Comparison of ENCODE assay signal across 8 mouse cellular contexts in genomic region chr5:105792331-105792801, GRCm38 (mm10).
A peak's percentile ranks its signal among the peaks of the same experiment; 100 is the strongest.
DNase-seq lines count a peak whose midpoint lies in the region; ATAC-seq and TF ChIP-seq lines count a peak whose summit lies in the region.

No protein-coding gene starts in this region.

- intact Hi-C loops in heart, adult 2 months (cut with DNase I) = loop anchor here (5.0 kb wide), 1 partner anchor 60 kb away; no protein-coding TSS in a partner anchor

- H3K79me2 ChIP-seq in heart, adult 2 months (replicated peaks; ENCODE audit: control insufficient read depth, insufficient read depth, low read length) = no peaks in the 10 kb centered on the region

- DNase-seq in neural tube, embryonic 11.5 days (ENCODE audit: low spot score) = no peak
- DNase-seq in neural tube, embryonic 10.5 days (ENCODE audit: extremely low spot score, low spot score) = no peak
- DNase-seq in heart, adult 2 months = peak in 1 of 2 experiments; percentile 61
- peak; percentile 80 to 87 for DNase-seq in kidney, adult 8-10 months
- peak; percentile 44 for DNase-seq in lung, postnatal 14 days
- no peak for DNase-seq in adrenal gland, adult 18-20 months (ENCODE audit: low spot score in 2 of 2)
- DNase-seq in adrenal gland, postnatal 25 days = no peak
- no peak for DNase-seq in ovary, postnatal 10 days (ENCODE audit: low spot score)

- ATAC-seq in neural tube, embryonic 11.5 days (ENCODE audit: insufficient read depth, low FRiP score, low TSS enrichment) = no peak

- peak overlapping the region; percentile 18 for H3K9ac ChIP-seq in neural tube, embryonic 11.5 days (ENCODE audit: low read length)
- H3K9ac ChIP-seq in heart, adult 2 months (ENCODE audit: low read depth, low read length) = peak overlapping the region; percentile 54

- H3K4me2 ChIP-seq in neural tube, embryonic 11.5 days (ENCODE audit: low read depth) = no peak overlapping the region

- no peak for TF ChIP-seq EP300 in heart, adult 2 months (IDR thresholded peaks at IDR 0.05; ENCODE audit: insufficient read depth, low read depth, low read length)

- H3K9me3 ChIP-seq in neural tube, embryonic 11.5 days (ENCODE audit: control insufficient read depth, low read length) = no peaks in the 10 kb centered on the region

- TF ChIP-seq CTCF in heart, adult 2 months (IDR thresholded peaks at IDR 0.05) = no peak

- peaks cover 4% of the 10 kb centered on the region; the same call in 1 of the 2 replicates for H3K4me1 ChIP-seq in neural tube, embryonic 11.5 days (ENCODE audit: control insufficient read depth, insufficient read depth, low read length)
- peaks cover 21% of the 10 kb centered on the region for H3K4me1 ChIP-seq in heart, adult 2 months (ENCODE audit: control insufficient read depth, insufficient read depth, low read length)

- no peak overlapping the region for H3K27ac ChIP-seq in neural tube, embryonic 11.5 days (ENCODE audit: low read depth, low read length)
- H3K27ac ChIP-seq in heart, adult 2 months = peak overlapping the region; percentile 67

- TF ChIP-seq POLR2A in heart, adult 2 months (IDR thresholded peaks at IDR 0.05; ENCODE audit: insufficient read depth, low read depth, low read length) = no peak

- no peaks in the 10 kb centered on the region for H3K27me3 ChIP-seq in neural tube, embryonic 11.5 days (ENCODE audit: control insufficient read depth, insufficient read depth, low read length)
- H3K27me3 ChIP-seq in heart, adult 2 months (ENCODE audit: control insufficient read depth, insufficient read depth, low read length) = no peaks in the 10 kb centered on the region

- H3K4me3 ChIP-seq in neural tube, embryonic 11.5 days (ENCODE audit: low read depth, low read length) = no peak overlapping the region
- peak overlapping the region; percentile 39 for H3K4me3 ChIP-seq in heart, adult 2 months

- 42% methylated on average over 8 of the region's 8 CpGs for WGBS in neural tube, embryonic 11.5 days
- 13% methylated on average over 8 of the region's 8 CpGs for WGBS in heart, adult 2 months

- H3K36me3 ChIP-seq in neural tube, embryonic 11.5 days (ENCODE audit: control insufficient read depth, insufficient read depth, low read length) = no peaks in the 10 kb centered on the region
- H3K36me3 ChIP-seq in heart, adult 2 months (ENCODE audit: control insufficient read depth, insufficient read depth, low read length) = no peaks in the 10 kb centered on the region

Comparison
In these comparisons a context has a peak if more than half of its experiments do, and no peak if none do; other contexts are left out.
1. DNase-seq: peak in kidney, adult 8-10 months (2 of 2) and lung, postnatal 14 days (single experiment); none in neural tube, embryonic 11.5 days (single experiment), neural tube, embryonic 10.5 days (single experiment), adrenal gland, adult 18-20 months (0 of 2), adrenal gland, postnatal 25 days (single experiment) and ovary, postnatal 10 days (single experiment).